19 mouse cellular contexts compared by ENCODE assay signal in genomic region chr7:24435305-24435704, GRCm38 (mm10). TPM values are rescaled to one million over a fixed set of nuclear protein-coding genes. Genes with fewer than 3 reads are reported as not detected.
"Had no signal": no experiment of that assay in that cellular context is flagged by ENCODE, and none has a peak within 500 bp of the region (broad histone marks: within the 10 kb centered on the region; RNA-seq: fewer than 3 reads in every experiment).

No protein-coding gene starts in this region.

- H3K27me3 ChIP-seq: neural tube, embryonic 12.5 days had no signal

- H3K4me2 ChIP-seq: lung, embryonic 15.5 days; midbrain, embryonic 12.5 days; neural tube, embryonic 12.5 days; stomach, embryonic 15.5 days had no signal

- H3K27ac ChIP-seq: lung, embryonic 15.5 days; macrophage; midbrain, embryonic 12.5 days; neural tube, embryonic 12.5 days; stomach, embryonic 15.5 days; stomach, postnatal 0 days had no signal

- ATAC-seq: liver, postnatal 0 days; lung, postnatal 0 days had no signal

- H3K4me1 ChIP-seq: megakaryocyte, embryonic 14.5 days; midbrain, embryonic 12.5 days; neural tube, embryonic 12.5 days; stomach, embryonic 15.5 days had no signal

- H3K36me3 ChIP-seq: lung, embryonic 15.5 days; midbrain, embryonic 12.5 days; neural tube, embryonic 12.5 days; stomach, embryonic 15.5 days had no signal

- H3K4me3 ChIP-seq: lung, embryonic 15.5 days; megakaryocyte, embryonic 14.5 days; midbrain, embryonic 12.5 days; neural tube, embryonic 12.5 days; stomach, embryonic 15.5 days had no signal

- DNase-seq: liver, postnatal 0 days; lung, adult 2 months; lung, postnatal 14 days; lung, postnatal 36 days; midbrain, embryonic 14.5 days; right cerebral cortex, postnatal 14 days; thymus, adult 2 months; thymus, postnatal 25 days; thymus, postnatal 4 days had no signal

- H3K9me3 ChIP-seq: lung, embryonic 15.5 days; stomach, embryonic 15.5 days had no signal

- H3K9ac ChIP-seq: liver, postnatal 0 days; lung, embryonic 15.5 days; midbrain, embryonic 12.5 days; neural tube, embryonic 12.5 days; stomach, embryonic 15.5 days had no signal

RNA-seq across cellular contexts. Expression of gene Irgc1, which starts 16.8 kb away (rescaled TPM):
- polyA plus RNA-seq: lung, embryonic 15.5 days; macrophage; midbrain, embryonic 12.5 days; midbrain, embryonic 14.5 days; midbrain, postnatal 0 days; neural tube, embryonic 12.5 days; neural tube, embryonic 14.5 days; stomach, embryonic 15.5 days had no signal

RNA-seq across cellular contexts. Expression of gene Cadm4, which starts 46.5 kb away (rescaled TPM):
- polyA plus RNA-seq: macrophage had no signal
